Mouse (Mus musculus) adrenal gland, postnatal 10 days (tissue): ENCODE data around the gene Vmn2r33. TPM values are rescaled to one million over a fixed set of nuclear protein-coding genes. Genes with fewer than 3 reads are reported as not detected.
"Not testable (repeated sequence)": the region's sequence is repeated elsewhere in the genome, so short reads cannot be mapped to it uniquely, and the experiment has no call there.

ENCODE experiments used
- DNase-seq: peaks from one replicate; pipeline ENCODE4 v3.0.0; 2021; ENCODE audit warnings: mixed read lengths
- long read RNA-seq, 2 experiments: library from polyadenylated mRNA; stranded (forward); transcript quantifications; one replicate each; pipeline ENCODE4 v2.0.0; 2021
- total RNA-seq, 2 experiments: library from RNA; stranded (reverse); gene quantifications; 2 replicates each; pipeline ENCODE4 v1.2.3; 2021

Vmn2r33 gene
- not detected for total RNA-seq
- long read RNA-seq, experiment 1: 0 reads
- long read RNA-seq, experiment 2: 0 reads

DNA sequence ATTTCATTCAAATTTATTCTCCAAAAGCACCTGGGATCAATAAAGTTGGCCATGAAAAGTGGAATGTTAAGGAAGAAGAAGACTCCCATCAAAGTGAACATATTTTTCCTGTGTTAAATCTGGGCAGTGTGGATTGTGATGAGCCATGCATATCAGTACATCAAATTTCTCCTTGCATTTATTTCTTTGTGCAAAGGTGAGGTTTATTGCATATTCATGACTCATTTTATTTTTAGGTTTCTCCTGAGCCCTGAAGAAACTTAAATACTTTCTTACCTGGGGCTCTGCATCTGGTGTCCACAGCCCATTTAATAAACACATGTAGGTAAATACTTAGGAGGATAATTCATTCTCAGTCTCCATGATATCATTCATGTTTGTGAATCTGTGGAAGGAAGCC, at the start of gene Vmn2r33:
TSS of gene Vmn2r33 (minus strand) at position 101 of the 400 bp plus-strand sequence.
- not testable (repeated sequence) for DNase-seq

Other genes with a start within 250 kb of the Vmn2r33 start
- gene Vmn2r30, start 229.2 kb downstream of the Vmn2r33 start, total RNA-seq: under 1 TPM; 0.15 to 0.36 TPM
- gene Gm45783, start 192.2 kb downstream of the Vmn2r33 start, total RNA-seq: 1 to 10 TPM in 1 of 2 experiments, not detected in 1; 2.6 TPM
- not detected for gene Vmn2r31, start 167.1 kb downstream of the Vmn2r33 start, total RNA-seq
- gene Vmn2r32, start 86.8 kb downstream of the Vmn2r33 start, total RNA-seq: not detected
- gene Vmn2r34, start 122.7 kb upstream of the Vmn2r33 start, total RNA-seq: not detected